ENCODE assay signal across 8 mouse cellular contexts in genomic region chr10:21295759-21296621, GRCm38 (mm10). TPM values are rescaled to one million over a fixed set of nuclear protein-coding genes. Genes with fewer than 3 reads are reported as not detected.
A peak's percentile ranks its signal among the peaks of the same experiment; 100 is the strongest.
DNase-seq lines count a peak whose midpoint lies in the region; ATAC-seq lines count a peak whose summit lies in the region.

TSS of gene Hbs1l (plus strand) at chr10:21295979.

- ATAC-seq in hindbrain, embryonic 12.5 days (ENCODE audit: low FRiP score), result peak; percentile 98

- H3K4me3 ChIP-seq in hindbrain, embryonic 12.5 days, result peak within 1 kb of the TSS; percentile 89

- H3K9ac ChIP-seq in hindbrain, embryonic 12.5 days, result peak within 1 kb of the TSS; percentile 84

- peak; percentile 98 for DNase-seq in NIH3T3 (ENCODE audit: low read depth)
- peak; percentile 96 to 97 for DNase-seq in cerebellum, postnatal 10 days
- DNase-seq in frontal cortex, postnatal 10 days (ENCODE audit: low spot score in 2 of 2), result peak; percentile 86 to 91
- DNase-seq in layer of hippocampus, postnatal 14 days (ENCODE audit: low spot score in 2 of 2), result peak; percentile 90 to 95
- peak; percentile 93 for DNase-seq in lung, postnatal 14 days
- DNase-seq in retina, adult 2 months (ENCODE audit: low read depth, low spot score), result peak; percentile 91
- DNase-seq in thymus, postnatal 36 days, result peak; percentile 90 to 95

- no peaks in the 10 kb centered on the region for H3K27me3 ChIP-seq in hindbrain, embryonic 12.5 days

- peaks cover 17% of the 10 kb centered on the region for H3K36me3 ChIP-seq in hindbrain, embryonic 12.5 days

- H3K4me1 ChIP-seq in hindbrain, embryonic 12.5 days, result peaks cover 13% of the 10 kb centered on the region

- WGBS in hindbrain, embryonic 12.5 days, result under 1% methylated on average over 71 of the region's 81 CpGs

- H3K27ac ChIP-seq in hindbrain, embryonic 12.5 days, result peak within 1 kb of the TSS; percentile 46; the same call in 1 of the 2 replicates

- H3K9me3 ChIP-seq in hindbrain, embryonic 12.5 days (replicated peaks), result no peaks in the 10 kb centered on the region

- H3K4me2 ChIP-seq in hindbrain, embryonic 12.5 days (replicated peaks), result peak within 1 kb of the TSS; percentile 72

RNA-seq across cellular contexts. Expression of gene Hbs1l, which starts in this region (rescaled TPM):
- polyA plus RNA-seq in hindbrain, embryonic 12.5 days (2016; fragmentation: Nextera tagmentation; extraction: Ambion mirVana), result 114 and 115 TPM in 2 replicates
- 10 to 100 TPM; 74.9 to 79.7 TPM for total RNA-seq in layer of hippocampus, postnatal 14 days (2021)

Comparison
In these comparisons a context has a peak if more than half of its experiments do, and no peak if none do; other contexts are left out.
1. Peak in every context shown above with its lines: DNase-seq, ATAC-seq, H3K4me3 ChIP-seq and H3K27ac ChIP-seq.